Comparison of ENCODE assay signal across 8 mouse cellular contexts in the genomic region with DNA sequence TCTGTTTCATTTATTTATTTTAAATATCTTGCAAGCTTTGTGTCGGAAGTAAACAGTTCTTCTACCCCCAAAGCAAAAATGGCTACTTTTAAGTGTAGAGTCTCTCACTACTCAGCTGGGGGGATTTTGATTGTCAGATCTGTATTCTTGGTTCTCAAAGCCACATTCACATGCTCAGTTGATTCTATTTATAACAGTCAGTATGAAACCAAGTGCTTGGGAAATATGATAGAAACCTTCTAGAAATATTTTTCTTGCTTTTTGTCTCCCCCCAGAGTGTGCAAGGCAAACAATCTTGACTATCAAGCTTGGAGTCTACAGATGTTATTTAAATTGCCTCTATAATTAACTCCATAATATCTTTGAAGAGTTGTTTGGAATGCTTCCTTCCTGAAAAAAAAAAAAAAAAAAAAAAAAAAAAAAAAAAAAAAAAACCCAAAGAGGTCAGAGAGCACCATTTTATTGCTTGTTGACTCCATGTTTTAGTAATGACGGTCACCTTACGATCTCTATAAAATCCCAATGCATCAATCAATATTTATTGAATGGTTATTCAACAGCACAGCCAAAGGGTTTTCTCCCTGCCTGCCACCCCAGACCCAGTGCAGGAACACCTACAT. TPM values are rescaled to one million over a fixed set of nuclear protein-coding genes. Genes with fewer than 3 reads are reported as not detected.
DNase-seq lines count a peak whose midpoint lies in the region; ATAC-seq and TF ChIP-seq lines count a peak whose summit lies in the region.

No protein-coding gene starts in this region.

- peaks cover 53% of the 10 kb centered on the region for H3K4me1 ChIP-seq in E14TG2a.4 (replicated peaks; ENCODE audit: low read depth, low read length)
- peaks cover 4% of the 10 kb centered on the region for H3K4me1 ChIP-seq in heart, embryonic 16.5 days (ENCODE audit: control insufficient read depth, insufficient read depth, low read length)
- H3K4me1 ChIP-seq in liver, embryonic 15.5 days (replicated peaks): peaks cover 3% of the 10 kb centered on the region; the same call in 1 of the 2 replicates

- H3K4me2 ChIP-seq in heart, embryonic 16.5 days (ENCODE audit: low read depth, low read length): peak overlapping the region; percentile 57
- peak overlapping the region; percentile 52 for H3K4me2 ChIP-seq in liver, embryonic 15.5 days

- WGBS in heart, embryonic 16.5 days: 52% methylated on average over 3 of the region's 3 CpGs
- WGBS in liver, embryonic 15.5 days (ENCODE audit: insufficient replicate concordance): 49% methylated on average over 3 of the region's 3 CpGs

- peak overlapping the region; percentile 65 for H3K9ac ChIP-seq in heart, embryonic 16.5 days (ENCODE audit: low read length)
- no peak overlapping the region for H3K9ac ChIP-seq in liver, embryonic 15.5 days

- peak overlapping the region; percentile 42 for H3K4me3 ChIP-seq in E14TG2a.4 (replicated peaks; ENCODE audit: low read length)
- H3K4me3 ChIP-seq in heart, embryonic 16.5 days (ENCODE audit: low read length): peak overlapping the region; percentile 58
- peak overlapping the region; percentile 10 for H3K4me3 ChIP-seq in liver, embryonic 15.5 days (replicated peaks)

- no peaks in the 10 kb centered on the region for H3K27me3 ChIP-seq in E14TG2a.4 (ENCODE audit: insufficient read depth, low read length)
- no peaks in the 10 kb centered on the region for H3K27me3 ChIP-seq in heart, embryonic 16.5 days (ENCODE audit: control insufficient read depth, insufficient read depth, low read length)
- H3K27me3 ChIP-seq in liver, embryonic 15.5 days: peaks cover 20% of the 10 kb centered on the region

- TF ChIP-seq CTCF in E14TG2a.4 (conservative IDR thresholded peaks at IDR 0.05; ENCODE audit: low read length): no peak

- H3K9me3 ChIP-seq in E14TG2a.4 (ENCODE audit: low read length): no peaks in the 10 kb centered on the region
- no peaks in the 10 kb centered on the region for H3K9me3 ChIP-seq in heart, embryonic 16.5 days (replicated peaks; ENCODE audit: control insufficient read depth, low read length)
- no peaks in the 10 kb centered on the region for H3K9me3 ChIP-seq in liver, embryonic 15.5 days (replicated peaks)

- H3K36me3 ChIP-seq in E14TG2a.4 (ENCODE audit: insufficient read depth, low read length): no peaks in the 10 kb centered on the region
- no peaks in the 10 kb centered on the region for H3K36me3 ChIP-seq in heart, embryonic 16.5 days (ENCODE audit: control insufficient read depth, insufficient read depth)
- H3K36me3 ChIP-seq in liver, embryonic 15.5 days (replicated peaks): no peaks in the 10 kb centered on the region

- peak; percentile 8 for DNase-seq in heart, adult 8-10 months (ENCODE audit: low spot score)
- no peak for DNase-seq in heart, adult 11 months
- no peak for DNase-seq in urinary bladder, adult 18-20 months (ENCODE audit: low spot score in 2 of 2)
- DNase-seq in urinary bladder, postnatal 14 days (ENCODE audit: low spot score): no peak
- DNase-seq in cerebellum, postnatal 4 days (ENCODE audit: low spot score in 2 of 2): no peak

- H3K27ac ChIP-seq in heart, embryonic 16.5 days (ENCODE audit: low read length): peak overlapping the region; percentile 43; the same call in 1 of the 2 replicates
- no peak overlapping the region for H3K27ac ChIP-seq in liver, embryonic 15.5 days (replicated peaks)

- ATAC-seq in heart, embryonic 16.5 days (replicated peaks; ENCODE audit: extremely low read depth, insufficient read depth, low FRiP score): no peak
- ATAC-seq in liver, embryonic 15.5 days (ENCODE audit: insufficient read depth): no peak

RNA-seq across cellular contexts. Expression of gene Krt222, which starts 0.6 kb away (rescaled TPM):
- 10 to 100 TPM; 26.5 to 44.5 (median 31.0) TPM for total RNA-seq in heart, adult 8-10 months (2022)
- polyA plus RNA-seq in heart, embryonic 16.5 days (2015; fragmentation: Nextera tagmentation; extraction: Ambion mirVana): 3.2 and 4.5 TPM in 2 replicates
- polyA plus RNA-seq in liver, embryonic 15.5 days (2015; fragmentation: Nextera tagmentation; extraction: Ambion mirVana): 0.06 and 0.07 TPM in 2 replicates

RNA-seq across cellular contexts. Expression of gene Smarce1, which starts 12.5 kb away (rescaled TPM):
- 10 to 100 TPM; 34.8 to 44.8 (median 41.2) TPM for total RNA-seq in heart, adult 8-10 months (2022)
- polyA plus RNA-seq in heart, embryonic 16.5 days (2015; fragmentation: Nextera tagmentation; extraction: Ambion mirVana): 161 and 177 TPM in 2 replicates
- 62.2 and 66.5 TPM in 2 replicates for polyA plus RNA-seq in liver, embryonic 15.5 days (2015; fragmentation: Nextera tagmentation; extraction: Ambion mirVana)

RNA-seq across cellular contexts. Expression of gene Krt24, which starts 41.8 kb away (rescaled TPM):
- not detected for total RNA-seq in heart, adult 8-10 months (2022)
- not detected in 2 replicates for polyA plus RNA-seq in heart, embryonic 16.5 days (2015; fragmentation: Nextera tagmentation; extraction: Ambion mirVana)
- not detected in 2 replicates for polyA plus RNA-seq in liver, embryonic 15.5 days (2015; fragmentation: Nextera tagmentation; extraction: Ambion mirVana)
